Mouse (Mus musculus): ENCODE measurements around the gene Ttll13. TPM values are rescaled to one million over a fixed set of nuclear protein-coding genes. Genes with fewer than 3 reads are reported as not detected.

Ttll13 gene
- total RNA-seq, 4 experiments from 2014 or later: 0.19 to 0.72 (median 0.24) TPM

- no peak for DNase-seq (ENCODE audit: low spot score)
Measured at GRCm38 (mm10) chr7:80214459-80214858, 31.7 kb upstream of the Ttll13 start.

GRCm38 (mm10) chr7:80215398-80215797, 30.8 kb upstream of the Ttll13 start:
- DNase-seq (ENCODE audit: low spot score): peak; percentile 71

DNA sequence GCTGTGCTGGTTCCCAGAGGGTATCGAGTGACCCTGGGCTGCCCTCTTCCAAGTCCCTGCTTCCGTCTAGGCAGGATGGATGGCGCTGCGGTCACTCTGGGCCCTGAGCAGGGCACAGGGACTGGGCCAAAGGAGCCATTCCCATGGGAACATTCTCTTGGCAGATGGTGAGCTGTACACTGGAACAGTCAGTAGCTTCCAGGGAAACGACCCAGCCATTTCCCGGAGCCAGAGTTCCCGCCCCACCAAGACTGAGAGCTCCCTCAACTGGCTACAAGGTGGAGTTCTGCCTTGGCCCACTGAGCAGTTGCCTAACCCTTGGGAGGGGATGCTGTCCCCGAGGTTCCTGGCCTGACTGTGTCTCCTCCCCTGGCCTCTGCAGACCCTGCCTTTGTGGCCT, 29.6 kb upstream of the Ttll13 start:
- peak; percentile 75 for DNase-seq (ENCODE audit: low spot score)

DNA sequence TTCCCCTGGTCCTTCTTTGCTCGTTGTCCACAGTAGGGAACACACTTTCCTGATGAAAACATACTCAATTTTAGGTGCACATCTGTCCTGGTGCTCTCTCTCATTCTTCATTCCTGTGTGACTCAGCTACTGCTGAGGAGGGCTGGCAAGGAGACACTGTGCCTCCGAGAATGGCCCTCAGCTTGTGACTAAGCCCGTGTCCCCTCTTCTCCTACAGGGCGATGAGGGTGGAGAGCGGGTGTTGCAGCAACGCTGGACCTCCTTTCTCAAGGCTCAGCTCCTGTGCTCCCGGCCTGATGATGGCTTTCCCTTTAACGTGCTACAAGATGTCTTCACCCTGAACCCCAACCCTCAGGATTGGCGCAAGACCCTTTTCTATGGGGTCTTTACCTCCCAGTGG, 27.5 kb upstream of the Ttll13 start:
- DNase-seq (ENCODE audit: low spot score): no peak

- no peak for DNase-seq (ENCODE audit: low spot score)
Measured at GRCm38 (mm10) chr7:80220237-80220797, 25.9 kb upstream of the Ttll13 start.

DNA sequence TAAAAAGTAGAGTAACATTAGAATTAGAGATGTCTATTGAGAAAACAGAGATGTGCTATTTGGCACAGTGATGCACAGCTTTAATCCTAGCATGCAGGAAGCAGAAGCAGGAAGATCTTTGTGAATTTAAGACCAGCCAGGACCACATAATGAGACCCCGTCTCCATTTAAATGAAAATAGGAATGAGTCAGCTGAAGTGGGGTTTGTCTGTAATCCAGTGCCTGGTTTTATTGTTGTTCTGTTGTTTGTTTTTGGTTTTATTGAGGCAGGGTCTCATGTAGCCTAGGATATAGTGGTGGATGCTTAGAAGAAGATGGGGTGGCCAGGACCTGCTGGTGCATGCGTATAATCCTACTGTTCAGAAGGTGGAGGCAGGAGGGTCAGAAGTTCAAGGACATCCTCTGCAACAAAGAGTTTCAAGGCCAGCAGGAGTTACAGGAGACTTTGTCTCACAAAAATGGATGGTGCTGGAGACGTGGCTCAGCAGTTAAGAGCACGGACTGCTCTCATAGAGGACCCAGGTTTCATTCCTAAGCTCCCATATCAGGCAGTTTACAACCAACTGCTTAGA, 24.9 kb upstream of the Ttll13 start:
- no peak for DNase-seq (ENCODE audit: low spot score)

- no peak for DNase-seq (ENCODE audit: low spot score)
Measured at GRCm38 (mm10) chr7:80227065-80227464, 19.1 kb upstream of the Ttll13 start.

DNA sequence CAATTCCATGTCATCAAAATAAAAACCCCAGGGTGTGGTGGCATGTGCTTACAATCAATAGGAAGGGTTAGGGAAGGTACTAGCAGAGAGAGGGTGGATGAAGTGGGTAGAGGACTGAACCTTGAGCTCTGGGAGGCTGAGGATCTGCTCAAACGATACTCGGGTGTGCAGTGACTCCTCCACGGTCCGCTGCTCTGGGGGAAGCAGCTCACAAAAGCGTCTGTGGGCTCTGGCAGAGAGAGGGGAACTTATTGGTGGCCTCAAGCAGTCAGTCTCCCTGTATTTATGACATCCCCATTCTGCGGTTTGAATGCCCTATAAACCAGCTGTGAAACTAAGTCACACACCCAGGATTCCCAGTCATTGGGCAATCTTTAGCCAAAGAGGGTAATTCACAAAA, 16.0 kb upstream of the Ttll13 start:
- DNase-seq (ENCODE audit: low spot score): no peak

DNA sequence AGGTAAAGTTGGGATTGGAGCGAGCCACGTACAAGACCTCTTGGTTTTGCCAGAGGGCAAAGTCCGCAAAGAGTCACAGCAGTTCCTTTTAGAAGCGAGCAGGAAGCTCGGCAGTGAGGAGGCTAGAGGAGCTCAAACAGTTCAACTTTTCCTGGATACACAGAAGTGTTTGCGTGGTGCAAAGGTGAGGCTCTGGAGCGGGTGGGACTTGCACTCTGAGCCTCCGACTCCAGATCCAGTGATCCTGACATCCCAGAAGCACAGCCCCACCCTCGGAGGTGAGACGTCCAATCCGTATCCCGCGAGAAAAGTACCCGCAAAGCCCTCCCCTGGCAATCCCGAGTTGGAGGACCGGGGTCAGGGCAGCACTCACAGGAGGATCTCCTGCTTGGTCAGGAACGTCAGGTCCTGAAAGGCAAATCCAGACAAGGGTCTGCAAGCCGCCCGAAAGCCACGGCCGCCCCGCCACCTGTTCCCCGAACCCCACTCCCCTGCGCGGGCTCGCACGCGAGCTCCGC, 14.1 kb upstream of the Ttll13 start:
- no peak for DNase-seq (ENCODE audit: low spot score)

DNA sequence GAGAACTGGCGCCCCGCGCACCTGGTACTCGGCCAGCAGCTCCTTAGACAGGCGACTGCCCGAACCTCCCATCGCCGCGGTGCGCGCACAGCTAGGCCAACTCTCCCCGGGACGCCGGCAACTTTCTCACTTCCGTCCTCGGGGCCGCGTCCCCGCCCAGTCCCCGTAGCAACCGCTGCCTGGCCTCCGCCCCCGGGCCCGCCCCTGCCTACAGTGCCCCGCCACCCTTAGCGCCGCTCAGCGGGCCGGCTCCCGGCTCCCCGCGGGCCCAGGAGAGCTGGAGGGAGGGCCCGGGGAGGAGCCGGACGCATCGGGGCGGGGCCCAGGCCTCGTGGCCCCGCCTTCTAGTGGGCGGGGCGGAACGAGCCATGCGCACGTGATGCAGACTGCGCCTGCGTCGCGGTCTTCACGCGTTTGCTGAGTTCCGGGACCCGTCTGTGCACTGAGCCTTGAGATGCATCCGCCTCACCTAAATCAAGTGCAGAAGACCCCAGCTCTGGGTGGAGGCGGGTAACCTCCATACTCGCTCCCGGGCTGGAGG, 13.6 kb upstream of the Ttll13 start, which contains the start of the genes Cib1 and Gdpgp1:
TSS of gene Cib1 (minus strand) at position 325 of the 541 bp plus-strand sequence.
TSS of gene Gdpgp1 (plus strand) at position 377 of the 541 bp plus-strand sequence.
- DNase-seq (ENCODE audit: low spot score): peak; percentile 94

- no peak for DNase-seq (ENCODE audit: low spot score)
Measured at GRCm38 (mm10) chr7:80233799-80234198, 12.4 kb upstream of the Ttll13 start.

DNA sequence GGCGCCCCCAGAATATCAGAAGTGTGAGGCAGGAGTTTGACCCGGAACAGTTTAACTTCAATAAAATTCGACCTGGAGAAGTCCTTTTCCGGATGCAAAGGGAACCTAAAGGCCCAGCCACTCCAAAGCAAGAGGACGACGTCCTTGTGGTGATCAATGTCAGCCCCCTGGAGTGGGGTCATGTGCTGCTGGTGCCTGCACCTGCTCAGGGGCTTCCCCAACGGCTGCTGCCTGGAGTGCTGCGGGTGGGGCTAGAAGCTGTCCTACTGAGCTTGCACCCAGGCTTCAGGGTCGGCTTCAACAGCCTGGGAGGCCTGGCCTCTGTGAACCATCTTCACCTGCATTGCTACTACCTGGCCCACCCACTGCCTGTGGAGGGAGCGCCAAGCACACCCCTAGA, 7.6 kb upstream of the Ttll13 start:
- DNase-seq (ENCODE audit: low spot score): no peak

GRCm38 (mm10) chr7:80241661-80242060, 4.5 kb upstream of the Ttll13 start:
- DNase-seq (ENCODE audit: low spot score): no peak

- no peak for DNase-seq (ENCODE audit: low spot score)
Measured at GRCm38 (mm10) chr7:80244851-80245250, 1.3 kb upstream of the Ttll13 start.

DNA sequence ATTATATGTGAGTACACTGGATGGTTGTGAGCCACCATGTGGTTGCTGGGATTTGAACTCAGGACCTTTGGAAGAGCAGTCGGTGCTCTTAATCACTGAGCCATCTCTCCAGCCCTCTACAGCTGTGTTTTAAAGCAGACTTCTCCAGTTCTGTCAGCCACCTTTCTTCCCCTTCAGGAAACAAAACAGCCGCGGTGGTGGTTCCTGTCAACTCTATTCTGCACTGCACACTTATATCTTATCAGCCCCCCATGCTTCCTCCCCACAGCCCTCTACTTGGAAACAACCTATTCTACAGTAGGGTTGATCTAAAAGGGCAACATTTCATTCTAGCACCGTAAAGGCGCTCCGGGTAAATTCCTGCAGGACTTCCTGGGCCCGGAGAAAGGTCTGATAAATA, 683 bp downstream of the Ttll13 start:
- DNase-seq (ENCODE audit: low spot score): no peak

GRCm38 (mm10) chr7:80252437-80252836, 6.3 kb downstream of the Ttll13 start:
- no peak for DNase-seq (ENCODE audit: low spot score)

DNA sequence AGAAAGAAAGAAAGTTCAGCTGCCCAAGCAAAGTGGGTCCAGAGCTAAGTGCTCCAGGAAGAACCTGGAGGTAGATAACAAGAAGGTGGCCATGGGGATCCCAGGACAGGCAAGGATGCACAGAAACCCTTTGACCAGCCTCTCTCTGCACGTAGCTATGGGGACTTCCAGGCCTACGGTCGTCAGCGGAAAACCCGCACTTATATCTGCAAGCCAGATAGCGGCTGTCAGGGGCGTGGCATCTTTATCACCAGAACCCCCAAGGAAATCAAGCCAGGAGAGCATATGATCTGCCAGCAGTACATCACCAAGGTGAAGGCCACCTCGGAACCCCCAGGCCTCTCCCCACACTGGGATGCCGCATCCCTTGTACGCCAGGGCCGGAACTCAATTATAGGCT, 6.7 kb downstream of the Ttll13 start:
- no peak for DNase-seq (ENCODE audit: low spot score)

DNA sequence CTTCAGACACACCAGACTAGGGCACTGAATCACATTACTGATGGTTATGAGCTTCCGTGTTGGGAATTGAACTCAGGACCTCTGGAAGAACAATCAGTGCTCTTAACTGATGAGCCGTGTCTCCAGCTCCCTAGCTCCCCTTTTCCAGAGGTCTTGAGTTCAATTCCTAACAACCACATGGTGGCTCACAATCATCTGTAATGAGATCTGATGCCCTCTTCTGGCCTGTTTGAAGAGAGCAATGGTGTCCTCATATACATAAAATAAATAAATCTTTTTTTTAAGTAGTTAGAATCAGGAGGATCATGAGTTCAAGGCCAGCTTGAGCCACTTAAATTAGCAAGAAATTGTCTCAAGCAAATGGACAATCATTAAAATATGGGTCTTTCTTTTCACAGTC, 9.8 kb downstream of the Ttll13 start:
- no peak for DNase-seq (ENCODE audit: low spot score)

DNA sequence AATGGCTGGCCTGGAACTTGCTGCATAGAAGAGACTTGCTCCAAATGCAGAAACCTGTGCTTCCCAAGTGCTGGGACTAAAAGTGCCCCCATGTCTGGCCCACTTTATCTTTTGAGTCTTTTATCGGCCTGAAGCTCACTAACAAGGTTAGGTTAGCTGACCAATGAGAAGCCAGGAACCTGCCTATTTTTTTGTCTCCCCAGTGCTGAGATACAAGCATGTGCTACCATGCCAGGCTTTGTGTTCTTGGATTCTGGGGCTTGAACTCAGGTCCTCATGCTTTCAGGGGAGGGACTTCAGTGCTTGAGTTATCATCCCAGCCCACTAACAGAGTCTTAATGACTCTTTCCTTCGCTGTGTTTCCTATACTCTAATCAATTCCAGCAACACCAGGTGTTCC, 11.5 kb downstream of the Ttll13 start:
- DNase-seq (ENCODE audit: low spot score): no peak

GRCm38 (mm10) chr7:80260625-80261371, 14.6 kb downstream of the Ttll13 start, which contains the start of gene Ngrn:
TSS of gene Ngrn (plus strand) at chr7:80261215.
- DNase-seq (ENCODE audit: low spot score): peak; percentile 89

DNA sequence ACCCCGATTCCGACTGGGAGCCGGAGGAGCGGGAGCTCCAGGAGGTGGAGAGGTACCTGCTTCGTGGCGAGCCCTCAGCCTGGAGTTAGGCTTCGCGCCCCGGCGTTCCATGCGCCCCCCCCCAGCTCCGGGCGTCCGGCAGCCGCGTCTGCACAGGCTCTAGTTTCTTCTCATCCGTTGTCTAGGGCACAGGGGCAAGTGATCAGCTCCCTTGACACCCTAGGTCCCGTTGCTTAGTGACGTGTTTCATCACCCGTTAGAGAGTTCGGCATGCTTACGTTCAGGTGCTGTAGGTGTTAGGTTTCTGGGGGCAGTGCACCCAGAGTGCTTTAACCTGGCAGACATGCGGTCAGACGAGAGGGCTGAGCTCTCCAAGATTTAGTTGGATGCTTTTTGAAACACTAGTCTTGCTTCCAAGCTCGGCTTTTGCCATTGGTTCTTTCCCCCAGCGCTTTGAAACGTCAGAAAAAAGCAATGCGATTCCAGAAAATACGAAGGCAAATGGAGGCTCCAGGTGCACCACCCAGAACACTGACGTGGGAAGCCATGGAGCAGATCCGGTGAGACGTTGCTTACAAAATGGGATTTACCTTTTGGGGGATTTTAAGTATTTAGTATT, 15.3 kb downstream of the Ttll13 start:
- no peak for DNase-seq (ENCODE audit: low spot score)

GRCm38 (mm10) chr7:80264606-80265005, 18.4 kb downstream of the Ttll13 start:
- no peak for DNase-seq (ENCODE audit: low spot score)
